Mouse (Mus musculus): ENCODE results near the gene Ldlrap1. TPM values are rescaled to one million over a fixed set of nuclear protein-coding genes. Genes with fewer than 3 reads are reported as not detected.

The Ldlrap1 gene
- polyA plus RNA-seq (2012): 9.9 and 11.2 TPM in 2 replicates

DNA sequence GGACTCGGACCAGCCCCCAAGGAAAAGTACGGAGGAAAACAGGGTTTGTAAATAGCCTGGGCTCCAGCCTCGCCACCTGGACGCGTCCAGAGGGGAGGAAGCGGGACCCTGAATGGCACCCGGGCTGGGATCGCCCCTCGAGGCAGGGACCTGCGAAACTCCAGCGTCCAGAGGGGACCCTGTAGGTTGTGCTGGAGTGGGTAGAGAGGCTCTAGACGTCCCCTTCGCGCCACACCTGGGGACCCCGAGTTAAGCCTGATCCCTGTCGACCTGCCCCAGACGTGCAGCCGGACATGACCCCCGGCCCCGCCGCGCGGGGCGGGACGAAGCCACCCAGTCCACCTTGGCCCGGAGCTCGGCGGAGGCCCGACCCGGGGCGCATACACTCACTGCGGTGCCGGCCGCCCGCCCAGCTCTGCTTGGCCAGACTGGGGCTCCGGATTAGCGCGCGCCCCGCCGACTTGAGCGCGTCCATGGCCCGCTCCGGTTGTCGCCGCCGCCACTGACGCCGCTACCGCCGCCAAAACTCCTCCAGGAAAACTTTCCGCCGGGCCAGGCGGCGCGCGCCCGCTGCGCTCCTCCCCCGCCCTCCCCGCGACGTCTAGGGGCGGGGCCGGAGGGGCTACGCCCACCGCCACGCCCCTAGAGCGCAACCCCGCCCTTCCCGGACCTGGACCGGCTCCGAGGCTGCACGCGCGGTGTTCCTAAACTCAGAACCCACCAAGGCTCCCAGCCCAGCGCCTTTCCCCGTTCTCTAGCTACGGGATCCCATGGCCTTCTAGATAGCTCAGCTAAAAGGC, at the start of gene Ldlrap1:
TSS of gene Ldlrap1 (minus strand) at position 599 of the 800 bp plus-strand sequence.
- no peak for TF ChIP-seq GATA1 (IDR thresholded peaks at IDR 0.05; ENCODE audit: low read length)

DNA sequence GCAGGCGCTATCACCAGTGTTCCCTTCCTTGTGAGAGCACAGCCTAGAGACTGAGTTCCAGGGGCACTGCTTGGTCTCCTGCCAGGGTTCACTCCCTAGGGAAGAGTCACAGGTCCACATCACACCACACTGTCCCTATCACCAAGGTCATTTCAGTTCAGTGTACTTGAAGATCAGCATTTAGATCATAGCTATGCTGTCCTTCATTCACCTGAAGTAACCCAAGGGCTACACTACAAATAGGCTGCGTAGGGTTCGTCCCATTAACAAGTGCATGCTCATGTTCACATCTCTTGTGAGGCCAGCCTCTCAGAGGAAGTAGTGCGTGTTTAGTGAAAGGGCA, 46.4 kb upstream of the Ldlrap1 start:
- TF ChIP-seq GATA1 (IDR thresholded peaks at IDR 0.05; ENCODE audit: low read length): no peak

DNA sequence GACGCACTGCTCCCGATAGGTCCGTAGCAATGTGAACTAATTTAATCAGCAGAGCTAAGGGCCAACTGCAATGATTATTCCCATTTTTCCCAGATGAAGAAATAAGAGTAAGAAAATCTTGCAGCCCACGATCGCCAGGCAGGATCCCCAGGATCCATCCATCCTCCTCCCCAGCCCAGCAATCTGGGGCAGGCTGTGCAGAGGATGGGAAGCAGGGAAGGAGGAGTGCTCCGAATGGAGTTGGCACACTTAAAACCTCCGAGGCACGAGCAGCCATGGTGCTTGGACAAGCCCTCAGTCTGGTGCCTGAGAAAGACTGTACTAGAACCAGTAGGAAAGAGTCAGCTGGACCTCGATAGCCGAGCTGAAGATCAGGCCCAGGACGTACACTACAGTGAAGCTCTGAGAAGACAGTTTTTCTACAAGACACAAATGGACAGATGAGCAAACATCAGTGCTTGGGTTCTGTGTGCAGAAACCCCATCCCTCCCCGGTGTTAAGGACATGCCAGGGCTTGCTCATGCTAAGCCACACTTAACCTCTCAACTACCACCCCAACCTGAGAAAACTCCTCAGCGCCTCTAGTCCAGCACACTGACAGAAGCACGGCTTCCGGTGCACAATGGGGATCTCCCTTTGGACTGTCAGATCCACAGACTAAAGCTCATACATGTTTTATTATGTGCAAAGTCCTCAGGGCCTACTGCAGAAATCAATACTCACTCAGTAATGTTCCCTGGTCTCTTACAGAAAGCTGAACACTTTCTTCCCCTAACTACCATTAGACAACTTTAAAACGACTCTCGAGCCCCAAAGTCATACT, 45.8 kb upstream of the Ldlrap1 start:
- no peak for TF ChIP-seq GATA1 (IDR thresholded peaks at IDR 0.05; ENCODE audit: low read length)

DNA sequence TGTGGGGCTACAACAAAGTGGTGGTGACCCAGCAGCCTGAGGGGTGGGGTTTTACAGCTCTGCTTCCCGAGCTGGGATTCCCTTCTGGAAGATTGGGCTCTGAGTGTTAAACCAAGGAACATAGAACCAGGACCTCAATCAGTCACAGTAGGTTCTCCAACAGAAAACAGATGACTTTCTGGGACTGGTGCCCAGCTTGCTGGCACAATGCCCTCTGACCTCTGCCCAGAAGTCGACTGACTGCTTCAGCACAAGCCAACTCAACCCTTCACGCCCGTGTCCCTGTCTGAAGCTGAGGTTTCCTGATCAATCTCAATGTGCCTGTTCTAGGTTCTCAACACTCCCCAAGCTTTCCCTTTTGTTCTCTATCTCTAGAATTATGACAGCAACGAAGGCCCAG, 36.9 kb upstream of the Ldlrap1 start:
- TF ChIP-seq GATA1 (IDR thresholded peaks at IDR 0.05; ENCODE audit: low read length): no peak

DNA sequence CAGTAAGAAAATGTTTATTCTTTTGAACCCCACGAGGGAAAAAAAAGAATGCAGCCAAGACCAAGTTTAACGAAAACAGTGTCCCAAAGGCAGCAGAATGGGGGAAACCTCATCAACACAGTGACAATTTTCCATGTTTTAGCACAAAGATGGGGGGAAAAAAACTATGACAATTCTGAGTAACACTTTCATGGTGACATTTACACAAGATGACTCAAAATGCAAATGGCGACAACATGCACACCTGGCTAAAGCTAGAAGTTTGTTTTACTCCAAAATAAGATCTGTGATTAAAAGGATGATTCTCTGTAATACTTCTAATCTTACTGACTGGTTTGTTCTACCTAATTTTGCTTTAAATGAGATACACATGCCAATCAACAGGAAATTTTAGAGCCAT, 34.9 kb upstream of the Ldlrap1 start:
- TF ChIP-seq GATA1 (IDR thresholded peaks at IDR 0.05; ENCODE audit: low read length): no peak

DNA sequence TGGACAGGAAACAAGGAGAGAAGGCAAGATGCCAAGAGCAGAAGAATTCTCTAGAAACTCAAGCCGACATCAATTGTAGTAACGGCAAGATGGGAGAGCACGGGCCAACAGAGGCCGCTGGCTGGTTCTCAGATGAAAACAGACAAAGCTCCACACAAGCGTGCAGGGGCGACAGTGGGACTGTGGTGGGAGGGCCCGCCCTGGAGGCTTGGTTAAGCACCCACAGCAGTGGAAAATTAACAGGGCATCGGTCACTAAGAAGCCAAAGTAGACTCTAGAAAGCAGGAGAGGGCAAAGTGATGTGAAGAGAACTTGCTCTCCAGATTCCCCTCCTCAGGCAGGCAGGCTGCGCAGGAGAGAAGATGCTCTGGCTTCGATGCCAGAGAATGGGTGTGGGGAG, 34.3 kb upstream of the Ldlrap1 start:
- no peak for TF ChIP-seq GATA1 (IDR thresholded peaks at IDR 0.05; ENCODE audit: low read length)

DNA sequence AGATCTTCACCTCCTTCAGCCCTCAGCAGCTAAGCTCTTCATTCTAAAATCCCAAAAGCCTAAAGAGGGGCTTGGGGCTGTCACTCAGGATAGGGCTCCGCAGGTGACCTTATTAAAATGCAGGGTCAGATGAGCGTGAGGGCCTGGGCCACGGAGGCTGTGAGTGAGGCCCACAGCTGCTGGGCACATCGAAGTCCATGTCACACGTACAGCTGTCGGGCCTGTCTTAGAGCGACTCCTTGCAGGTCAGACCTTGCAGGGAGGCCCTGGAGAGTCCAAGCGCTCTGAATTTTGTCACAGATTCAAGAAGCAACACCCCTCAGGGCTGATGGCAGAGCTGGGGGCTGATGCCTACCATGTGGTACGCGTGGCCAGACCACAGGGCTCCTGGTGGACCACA, 32.9 kb upstream of the Ldlrap1 start:
- no peak for TF ChIP-seq GATA1 (IDR thresholded peaks at IDR 0.05; ENCODE audit: low read length)

DNA sequence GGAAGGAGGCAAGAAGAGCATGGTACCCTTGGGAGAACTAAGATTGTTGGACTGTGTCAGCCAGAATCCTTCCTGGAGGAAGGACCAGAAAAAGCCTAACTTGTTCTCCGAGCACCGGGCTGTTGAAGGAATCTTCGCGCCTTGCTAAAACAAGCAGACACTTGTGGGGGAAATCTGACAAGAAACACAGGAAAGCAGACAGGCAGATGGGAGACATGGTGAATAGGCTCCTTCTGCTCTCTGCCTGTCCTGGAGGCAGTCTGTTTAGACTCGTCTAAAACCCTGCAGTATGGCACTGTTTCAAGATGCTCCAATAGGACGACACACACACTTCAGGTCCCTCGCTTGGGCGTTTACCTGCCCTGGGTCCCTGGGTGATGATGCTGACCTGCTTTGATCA, 32.3 kb upstream of the Ldlrap1 start:
- no peak for TF ChIP-seq GATA1 (IDR thresholded peaks at IDR 0.05; ENCODE audit: low read length)

DNA sequence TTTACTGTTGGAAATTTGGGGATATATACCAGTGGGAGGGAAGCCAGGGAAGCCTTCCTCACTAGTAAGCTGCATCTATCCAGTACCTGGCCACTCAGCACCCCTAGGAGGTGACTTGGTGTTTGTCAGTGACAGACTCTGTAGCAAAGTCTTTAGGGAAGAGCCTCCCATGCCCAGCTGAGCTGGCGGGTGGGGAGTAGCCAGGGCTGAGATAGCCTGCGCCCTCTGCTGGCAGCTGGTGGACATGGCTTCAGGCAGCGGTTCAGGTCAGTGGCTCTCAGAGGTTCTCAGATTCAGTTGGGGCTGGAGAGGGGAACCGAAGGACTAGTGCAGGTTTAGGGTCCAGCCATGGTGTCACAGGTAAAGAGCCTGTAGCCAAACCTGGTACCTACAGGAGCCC, 31.4 kb upstream of the Ldlrap1 start:
- TF ChIP-seq GATA1 (IDR thresholded peaks at IDR 0.05; ENCODE audit: low read length): no peak

DNA sequence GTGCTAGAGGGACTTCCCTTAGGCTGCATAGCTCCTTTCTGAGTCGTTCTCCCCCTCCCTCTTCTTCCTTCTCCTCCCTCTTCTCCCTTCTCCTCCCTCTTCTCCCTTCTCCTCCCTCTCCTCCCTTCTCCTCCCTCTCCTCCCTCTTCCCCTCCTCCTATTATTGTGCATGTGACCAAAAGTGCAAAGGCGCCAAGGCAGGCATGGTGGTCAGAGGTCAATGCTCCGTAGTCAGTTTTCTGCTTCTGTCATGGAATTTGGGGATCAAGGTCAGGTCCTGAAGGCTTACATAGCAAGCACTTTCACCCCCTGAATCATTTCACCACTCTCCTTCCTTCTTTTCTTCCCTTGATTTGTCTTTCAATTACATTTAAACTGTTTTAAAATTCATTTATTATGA, 31.0 kb upstream of the Ldlrap1 start:
- TF ChIP-seq GATA1 (IDR thresholded peaks at IDR 0.05; ENCODE audit: low read length): no peak

DNA sequence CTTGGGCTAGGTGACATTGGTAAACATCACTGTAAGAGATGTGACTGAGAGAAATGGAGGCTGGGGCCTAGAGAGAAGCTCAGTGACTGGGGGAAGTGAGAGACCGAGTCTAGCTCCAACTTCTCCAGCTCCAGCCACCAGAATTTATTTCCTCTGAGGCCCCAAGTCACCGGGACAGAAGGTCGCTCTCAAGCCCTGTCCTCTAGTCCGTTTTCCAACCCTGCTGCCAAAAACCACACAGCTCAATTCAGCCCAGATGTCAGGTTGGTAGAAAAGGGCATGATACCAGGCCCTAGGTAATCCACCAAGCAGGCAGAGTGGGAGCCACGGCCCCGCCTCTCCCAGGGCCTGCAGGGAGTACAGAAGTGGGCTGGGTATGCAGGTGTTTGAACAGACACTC, 29.8 kb upstream of the Ldlrap1 start:
- TF ChIP-seq GATA1 (IDR thresholded peaks at IDR 0.05; ENCODE audit: low read length): no peak

DNA sequence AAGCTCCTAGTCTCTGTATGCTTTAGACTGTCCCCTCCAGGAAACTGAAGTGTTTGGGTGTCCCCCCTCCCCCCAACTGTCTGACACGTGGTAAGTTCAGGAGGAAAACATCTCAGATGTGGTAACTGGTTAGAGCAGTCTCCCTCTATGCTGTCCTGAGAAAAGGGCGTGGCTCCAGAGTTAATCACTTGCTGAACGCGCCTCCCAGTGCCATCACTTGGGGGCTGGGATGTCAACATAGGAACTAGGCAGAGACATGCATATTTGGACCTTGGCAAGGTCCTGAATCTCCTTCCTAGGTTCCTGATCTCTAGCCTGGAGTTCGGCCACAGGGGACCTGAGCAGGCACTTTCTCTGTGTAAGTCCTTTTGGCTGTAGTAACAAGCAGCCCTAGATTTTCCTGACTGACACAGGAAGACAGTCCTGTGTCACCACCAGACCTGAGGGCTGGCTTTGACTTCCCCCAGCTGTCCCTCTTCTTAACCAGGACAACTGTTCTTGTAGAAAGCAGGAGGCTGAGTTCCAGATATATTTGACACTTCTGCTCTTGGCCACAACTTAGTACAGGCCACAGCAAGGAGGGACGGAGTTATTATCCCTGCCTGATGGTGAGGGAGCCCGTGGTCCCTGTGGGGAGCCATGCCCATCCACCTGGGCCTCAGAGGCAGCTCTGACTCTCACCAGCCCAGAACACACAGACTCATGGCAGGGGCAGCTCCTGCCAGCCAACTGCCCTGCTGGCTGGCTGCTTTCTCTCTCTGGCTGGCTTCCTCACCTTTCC, 28.9 kb upstream of the Ldlrap1 start:
- no peak for TF ChIP-seq GATA1 (IDR thresholded peaks at IDR 0.05; ENCODE audit: low read length)

DNA sequence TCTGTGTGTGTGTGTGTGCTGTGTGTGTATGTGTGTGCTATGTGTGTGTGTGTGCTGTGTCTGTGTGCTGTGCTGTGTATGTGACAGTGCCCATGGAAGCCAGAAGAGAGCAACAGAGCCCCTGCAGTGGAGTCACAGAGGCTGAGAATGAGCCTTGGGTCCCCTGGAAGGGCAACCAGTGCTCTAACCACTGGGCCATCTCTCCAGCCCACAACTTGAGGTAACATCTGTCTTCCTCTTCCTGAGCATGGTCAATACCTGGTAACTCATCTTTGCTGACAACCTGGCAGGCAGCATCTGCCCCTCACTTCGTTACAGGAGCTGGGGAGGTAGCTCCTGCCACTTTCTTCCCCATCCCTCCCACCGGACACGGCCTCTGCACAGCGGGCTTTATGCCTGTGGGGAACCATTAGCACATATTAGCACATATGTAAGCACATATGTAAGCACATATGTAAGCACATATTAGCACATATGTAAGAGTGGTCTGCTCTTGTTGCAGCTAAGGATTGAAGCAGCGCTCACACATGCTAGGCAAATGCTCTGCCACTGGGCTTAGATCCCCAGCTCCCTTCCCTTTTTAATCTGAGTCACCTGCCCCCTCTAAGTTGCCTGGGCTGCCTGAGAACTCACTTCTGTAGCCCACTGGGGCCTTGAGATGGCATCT, 28.1 kb upstream of the Ldlrap1 start:
- TF ChIP-seq GATA1 (IDR thresholded peaks at IDR 0.05; ENCODE audit: low read length): no peak

DNA sequence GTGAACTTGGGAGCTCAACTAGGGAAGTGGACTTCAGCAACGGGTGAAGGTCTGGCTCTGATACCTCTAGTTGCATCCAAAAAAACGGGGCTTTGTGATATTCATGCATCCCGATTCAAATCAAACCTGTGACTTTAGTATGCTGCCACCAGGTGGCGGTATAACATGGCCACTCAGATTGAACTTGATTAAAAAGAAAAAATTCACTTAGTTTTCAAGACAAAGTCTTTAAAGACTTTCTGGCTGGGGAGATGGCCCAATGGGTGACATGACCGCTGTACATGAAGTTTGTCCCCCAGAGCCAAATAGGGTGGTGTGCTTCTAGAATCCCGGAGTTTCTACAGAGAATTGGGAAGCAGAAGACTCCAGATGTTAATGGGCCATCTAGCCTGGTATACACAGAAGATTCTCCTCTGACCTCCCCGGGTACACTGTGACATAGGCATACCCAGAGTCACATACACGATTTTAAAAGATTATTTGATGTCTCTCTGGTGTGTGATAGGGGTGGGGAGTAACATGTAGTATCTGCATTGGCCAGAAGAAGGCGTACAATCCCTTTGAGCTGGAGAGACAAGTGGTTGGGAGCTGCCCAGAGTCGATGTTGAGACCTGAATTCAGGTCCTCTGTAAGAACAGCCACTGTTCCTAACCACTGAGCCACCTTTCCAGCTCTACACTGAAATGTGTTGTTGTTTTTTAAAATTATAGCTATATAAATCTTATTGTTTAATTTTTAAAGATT, 25.6 kb upstream of the Ldlrap1 start:
- TF ChIP-seq GATA1 (IDR thresholded peaks at IDR 0.05; ENCODE audit: low read length): no peak

DNA sequence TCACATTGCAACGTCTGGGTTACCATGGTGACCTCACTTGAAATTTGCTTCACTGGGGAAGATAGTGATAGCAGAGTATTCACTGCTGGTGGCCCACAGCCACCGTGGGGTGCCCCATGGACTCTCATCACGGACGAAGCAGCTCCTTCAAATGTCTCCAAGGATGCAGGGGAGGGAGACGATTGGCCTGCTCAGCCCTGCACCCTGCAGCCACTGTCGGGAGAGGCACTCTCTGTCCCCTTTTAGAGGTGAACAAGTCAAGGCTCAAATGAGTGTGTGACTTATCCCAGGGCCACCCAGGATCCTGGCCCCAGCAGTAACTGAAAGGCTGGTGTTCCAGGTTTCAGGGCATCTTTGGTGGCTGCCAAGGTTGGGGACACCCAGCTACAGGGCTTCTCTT, 23.9 kb upstream of the Ldlrap1 start:
- TF ChIP-seq GATA1 (IDR thresholded peaks at IDR 0.05; ENCODE audit: low read length): no peak
